Mouse (Mus musculus): ENCODE measurements at regions not wholly inside any gene's neighbourhood (a gene's known extent, or its start where the extent isn't known, plus 50 kb on each side); places are given as distances from the start of the nearest gene placed in this dataset.

- H3K27ac ChIP-seq (ENCODE audit: insufficient read depth, low read depth, low read length), result no peak overlapping the region
- H3K4me1 ChIP-seq (ENCODE audit: control insufficient read depth, insufficient read depth, low read length), result peaks cover 7% of the 10 kb centered on the region
- TF ChIP-seq POLR2A (IDR thresholded peaks at IDR 0.05; ENCODE audit: borderline replicate concordance, low read depth, low read length), result no peak
- TF ChIP-seq CTCF (IDR thresholded peaks at IDR 0.05; ENCODE audit: low read depth, low read length), result no peak
- H3K4me3 ChIP-seq (ENCODE audit: insufficient read depth, low read length), result no peak overlapping the region
These were observed 65.7 kb upstream of the Arid5b start for GRCm38 (mm10) chr10:68344211-68344610.

DNA sequence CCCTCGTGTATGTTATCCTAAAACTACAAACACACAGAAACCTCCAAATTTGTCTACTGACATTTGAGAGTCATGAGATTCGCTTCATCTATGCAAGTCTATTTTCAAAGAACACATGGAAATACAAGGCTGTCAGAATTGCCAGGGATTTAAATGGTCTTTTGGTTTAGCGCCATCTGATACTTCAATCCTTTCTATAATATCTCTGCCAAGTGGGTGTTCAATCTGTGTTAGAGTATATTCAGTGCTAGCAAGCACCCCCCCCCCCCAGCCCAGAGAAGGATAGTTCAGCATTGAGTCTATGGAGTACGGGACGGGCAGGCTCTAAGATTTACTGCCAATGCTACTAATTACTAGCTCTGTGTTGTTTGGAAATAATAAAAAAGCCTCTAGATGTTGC is 55.5 kb upstream of the Arid5b start:
- TF ChIP-seq POLR2A (IDR thresholded peaks at IDR 0.05; ENCODE audit: borderline replicate concordance, low read depth, low read length), result no peak
- TF ChIP-seq CTCF (IDR thresholded peaks at IDR 0.05; ENCODE audit: low read depth, low read length), result no peak
- H3K27ac ChIP-seq (ENCODE audit: insufficient read depth, low read depth, low read length), result no peak overlapping the region
- H3K4me3 ChIP-seq (ENCODE audit: insufficient read depth, low read length), result no peak overlapping the region
- H3K4me1 ChIP-seq (ENCODE audit: control insufficient read depth, insufficient read depth, low read length), result no peaks in the 10 kb centered on the region
